Mouse (Mus musculus): ENCODE results near the gene Pipox.

DNA sequence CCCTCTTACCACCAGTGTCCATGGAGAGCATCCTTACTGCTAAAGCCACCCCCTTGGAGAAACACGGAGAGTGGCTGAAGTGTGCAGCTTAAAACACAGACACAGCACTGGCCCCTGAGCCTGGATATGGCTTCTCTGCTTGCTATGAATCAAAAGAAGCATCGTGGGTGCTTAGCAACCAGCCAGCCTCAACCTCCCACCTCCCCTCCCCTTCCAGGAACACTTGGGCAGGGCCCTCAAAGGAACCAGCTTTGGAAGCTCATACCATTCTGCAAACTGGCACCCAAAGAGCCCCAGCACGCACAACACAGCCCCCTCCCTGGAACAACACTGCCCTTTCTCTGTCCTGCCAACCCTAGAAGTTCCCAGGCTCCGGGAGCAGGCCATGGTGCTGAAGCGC, 15.5 kb upstream of the Pipox start:
- TF ChIP-seq ZNF384 (IDR thresholded peaks at IDR 0.05; ENCODE audit: low read depth, low read length): no peak
- TF ChIP-seq MAFK (IDR thresholded peaks at IDR 0.05; ENCODE audit: insufficient read depth, low read depth, low read length): no peak
- no peak for TF ChIP-seq HCFC1 (IDR thresholded peaks at IDR 0.05; ENCODE audit: borderline replicate concordance, insufficient read depth, low read length)
- TF ChIP-seq ZC3H11A (IDR thresholded peaks at IDR 0.05; ENCODE audit: borderline replicate concordance, low read depth, low read length): no peak
